Mouse (Mus musculus) embryo, embryonic 11.5 days (tissue): Measurements from ENCODE around the gene Psmb6.
A peak's percentile ranks its signal among the peaks of the same experiment; 100 is the strongest.
"Not testable (repeated sequence)": the region's sequence is repeated elsewhere in the genome, so short reads cannot be mapped to it uniquely, and the experiment has no call there.

Experiments used
- DNase-seq: peaks from one replicate; pipeline ENCODE4 v3.0.0-alpha.2; 2012; ENCODE audit warnings: low read depth, low spot score

The Psmb6 gene

GRCm38 (mm10) chr11:70523306-70523989, 1.7 kb upstream of the Psmb6 start:
- not testable (repeated sequence) for DNase-seq

GRCm38 (mm10) chr11:70524782-70525181, 385 bp upstream of the Psmb6 start:
- no peak for DNase-seq

- DNase-seq, result no peak
Measured at GRCm38 (mm10) chr11:70525726-70526125, 559 bp downstream of the Psmb6 start.

- DNase-seq, result no peak
Measured at GRCm38 (mm10) chr11:70526211-70526610, 1.0 kb downstream of the Psmb6 start.

GRCm38 (mm10) chr11:70528610-70529009, 3.4 kb downstream of the Psmb6 start:
- no peak for DNase-seq

GRCm38 (mm10) chr11:70531065-70531464, 5.9 kb downstream of the Psmb6 start:
- not testable (repeated sequence) for DNase-seq

- DNase-seq, result no peak
Measured at GRCm38 (mm10) chr11:70532839-70533238, 7.7 kb downstream of the Psmb6 start, which contains the start of gene Gm40193. Gene Gm40193 (minus strand): TSS chr11:70532939.

DNA sequence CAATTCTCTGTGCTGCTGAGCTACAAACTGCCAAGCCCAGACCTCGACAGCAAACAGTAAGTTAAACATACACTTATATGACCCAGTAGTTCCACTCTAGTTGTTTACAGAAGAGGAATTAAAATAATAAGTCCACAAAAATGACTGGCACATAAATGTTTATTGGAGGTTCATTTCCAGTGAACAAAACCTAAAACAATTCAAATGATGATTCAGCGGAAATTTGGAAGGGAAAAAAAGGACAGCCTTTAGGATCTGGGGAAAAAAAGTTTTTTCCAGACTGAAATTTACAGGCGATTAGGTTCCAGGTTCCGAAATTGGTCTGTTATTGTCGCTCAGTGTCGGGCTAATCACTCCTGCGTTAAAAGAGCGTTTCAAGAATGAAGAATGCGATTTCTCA, 14.3 kb downstream of the Psmb6 start:
- DNase-seq, result no peak

GRCm38 (mm10) chr11:70539877-70540587, 14.9 kb downstream of the Psmb6 start, which contains the start of gene Pld2:
Gene Pld2 (plus strand): TSS chr11:70540064.
- DNase-seq, result peak; percentile 77

- no peak for DNase-seq
Measured at GRCm38 (mm10) chr11:70540928-70541327, 15.8 kb downstream of the Psmb6 start.

DNA sequence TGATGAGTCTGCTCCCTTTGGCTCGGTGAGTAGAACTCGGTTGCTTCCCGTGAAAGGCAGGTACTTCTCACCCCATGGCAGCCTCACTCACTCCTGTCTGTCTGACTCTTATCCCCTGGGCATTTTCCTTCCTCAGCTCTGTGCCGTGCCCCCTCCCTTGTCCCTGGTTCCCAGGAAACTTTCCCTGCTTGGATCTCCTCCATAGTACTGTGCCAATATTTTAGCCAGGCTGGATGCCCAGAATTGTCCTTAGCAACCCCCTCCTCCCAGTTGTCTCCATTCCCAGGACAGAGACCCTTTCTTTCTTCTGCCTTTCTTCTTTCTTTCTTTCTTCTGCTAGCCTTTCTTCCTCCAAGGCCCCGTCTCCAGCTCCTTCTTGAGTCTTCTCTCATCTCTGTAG, 16.2 kb downstream of the Psmb6 start:
- DNase-seq, result no peak

DNA sequence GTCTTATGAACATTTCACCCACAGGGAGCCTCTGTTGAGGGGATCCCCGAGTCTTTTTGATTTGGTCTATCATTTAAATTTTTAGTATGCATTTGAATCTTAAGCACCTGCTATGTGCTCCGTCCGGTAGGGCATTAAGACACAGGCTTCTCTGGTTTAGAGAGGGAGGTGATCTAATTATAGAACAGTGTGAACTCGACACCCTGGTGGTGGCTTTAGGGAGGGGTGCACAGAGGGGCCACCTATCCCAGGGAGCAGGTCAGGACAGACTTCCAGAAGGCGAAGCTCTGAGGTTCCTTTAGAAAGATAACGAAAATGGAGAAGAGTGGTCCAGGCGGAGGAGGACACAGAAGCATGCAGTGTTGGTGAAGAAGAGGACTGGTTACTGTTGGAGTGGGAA, 19.3 kb downstream of the Psmb6 start:
- DNase-seq, result no peak

GRCm38 (mm10) chr11:70551526-70551925, 26.4 kb downstream of the Psmb6 start:
- no peak for DNase-seq

DNA sequence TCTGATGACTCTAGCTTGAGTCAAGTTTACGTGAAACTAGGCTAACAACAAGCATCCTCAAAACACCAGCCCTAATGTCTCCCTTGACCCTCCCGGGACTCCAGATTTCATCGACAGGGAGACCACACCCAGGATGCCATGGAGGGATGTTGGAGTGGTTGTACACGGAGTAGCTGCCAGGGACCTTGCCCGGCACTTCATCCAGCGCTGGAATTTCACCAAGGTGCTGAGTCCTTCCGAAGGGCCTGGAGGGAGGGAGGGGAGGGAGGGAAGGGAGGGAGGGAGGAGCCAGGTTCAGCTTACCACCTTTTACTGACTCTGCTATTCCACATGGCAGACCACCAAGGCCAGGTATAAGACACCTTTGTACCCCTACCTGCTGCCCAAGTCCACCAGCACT, 28.8 kb downstream of the Psmb6 start:
- DNase-seq, result no peak

DNA sequence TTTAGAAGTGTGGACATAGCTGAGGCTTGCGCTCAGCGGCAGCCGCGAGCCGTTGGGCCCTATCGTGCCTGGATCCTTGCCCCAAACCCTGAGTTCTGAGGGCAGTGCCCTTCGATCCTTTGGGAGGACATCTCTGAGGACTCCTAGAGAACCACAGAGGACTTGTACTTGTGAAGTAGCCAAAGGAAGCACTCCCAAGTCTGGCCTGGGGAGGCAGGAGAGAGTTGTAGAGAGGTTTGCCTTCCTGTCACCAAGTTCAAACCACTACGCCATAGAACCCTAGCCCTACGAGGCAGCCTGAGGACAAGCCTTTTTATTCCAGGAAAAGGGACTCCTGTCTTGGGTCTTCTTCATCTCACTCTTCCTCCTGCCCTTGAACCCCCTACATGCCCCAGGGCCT, 32.4 kb downstream of the Psmb6 start:
- DNase-seq, result no peak

- no peak for DNase-seq
Measured at GRCm38 (mm10) chr11:70561937-70562286, 36.7 kb downstream of the Psmb6 start.

DNA sequence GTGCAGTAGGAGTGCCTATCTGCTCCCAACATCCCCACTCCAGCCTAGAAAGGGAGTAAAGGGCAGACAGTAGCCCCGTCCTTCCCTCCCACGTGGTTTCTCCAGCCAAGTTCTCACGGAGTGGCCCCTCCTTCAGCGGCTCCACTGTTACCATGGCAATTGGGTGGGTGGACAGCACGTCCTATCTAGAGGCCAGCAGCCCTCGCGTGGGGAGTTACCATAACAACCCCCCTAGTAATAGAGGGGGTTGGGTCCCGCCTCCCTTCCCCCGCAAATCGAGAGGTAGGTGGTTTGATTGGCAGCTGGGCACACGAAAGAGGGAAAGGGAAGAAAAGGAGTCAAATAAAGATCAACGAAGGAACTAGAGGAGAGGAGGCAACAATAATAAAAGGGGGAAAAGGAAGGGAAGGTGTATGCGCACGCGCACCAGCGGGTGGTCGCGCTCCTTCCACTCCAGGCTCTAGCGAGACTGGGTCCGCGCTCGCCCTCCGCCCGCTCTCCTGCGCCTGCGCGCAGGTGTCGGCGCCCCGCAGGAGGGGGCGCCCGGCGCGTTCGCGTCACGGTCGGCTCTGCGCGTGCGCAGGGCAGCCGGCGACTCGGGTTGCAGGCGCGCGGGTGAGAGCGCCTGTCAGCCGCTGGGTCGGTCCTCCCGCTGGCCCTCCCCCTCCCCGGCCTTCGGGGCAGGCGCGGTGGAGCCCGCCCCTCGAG, 37.3 kb downstream of the Psmb6 start, which contains the start of gene Mink1:
Gene Mink1 (plus strand): TSS at position 595 of the 708 bp plus-strand sequence.
- DNase-seq, result peak; percentile 93

DNA sequence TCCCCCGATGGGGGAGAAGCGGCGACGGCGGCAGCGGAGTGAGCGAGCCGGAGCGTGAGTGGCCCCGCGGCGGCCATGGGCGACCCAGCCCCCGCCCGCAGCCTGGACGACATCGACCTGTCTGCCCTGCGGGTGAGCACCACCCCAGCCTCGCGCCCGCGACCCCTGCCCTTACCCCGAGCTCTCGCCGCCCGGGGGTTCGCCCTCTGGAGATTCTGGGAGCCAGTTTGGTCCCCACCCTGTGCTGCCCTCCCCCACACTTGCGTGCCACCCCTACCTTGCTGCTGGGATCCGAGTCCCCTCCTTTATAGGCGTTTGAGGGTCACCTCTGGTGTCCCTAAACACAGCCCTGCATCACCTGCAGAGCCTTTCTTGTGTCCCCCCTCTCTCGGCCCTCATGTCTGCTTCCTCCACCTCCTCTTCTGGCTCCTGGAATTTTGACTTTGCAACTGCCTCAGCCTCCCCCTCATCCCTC, 37.9 kb downstream of the Psmb6 start:
- peak; percentile 9 for DNase-seq

GRCm38 (mm10) chr11:70563470-70564275, 38.5 kb downstream of the Psmb6 start:
- DNase-seq, result peak; percentile 26

DNA sequence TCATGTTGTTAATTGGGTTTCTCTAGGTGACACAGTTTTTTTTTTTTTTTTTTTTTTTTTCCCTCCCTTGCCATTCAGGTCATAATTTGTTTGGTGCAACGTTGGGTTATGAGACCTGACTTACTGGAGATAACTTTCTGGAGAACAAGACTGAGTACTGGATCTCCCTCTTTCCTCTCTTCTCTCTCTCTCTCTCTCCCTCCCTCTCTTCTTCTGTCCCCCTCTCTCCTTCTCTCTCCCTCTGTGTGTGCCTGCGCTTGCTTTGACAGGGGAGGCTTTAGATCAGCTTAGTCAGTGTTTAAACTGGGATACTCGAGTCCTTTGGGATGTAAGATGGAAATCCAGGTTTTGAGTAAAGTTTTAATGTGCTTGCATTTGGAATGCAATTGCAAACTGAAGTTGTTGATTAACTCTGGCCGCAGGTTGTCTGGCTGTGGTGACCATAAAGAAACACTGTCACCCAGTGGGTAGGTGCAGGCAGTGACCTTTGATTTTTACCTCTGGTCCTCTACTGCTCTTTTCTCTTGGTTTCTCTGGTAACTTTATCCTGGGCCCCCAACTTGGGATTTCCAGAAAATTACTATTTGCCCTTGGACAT, 39.2 kb downstream of the Psmb6 start:
- DNase-seq, result no peak

DNA sequence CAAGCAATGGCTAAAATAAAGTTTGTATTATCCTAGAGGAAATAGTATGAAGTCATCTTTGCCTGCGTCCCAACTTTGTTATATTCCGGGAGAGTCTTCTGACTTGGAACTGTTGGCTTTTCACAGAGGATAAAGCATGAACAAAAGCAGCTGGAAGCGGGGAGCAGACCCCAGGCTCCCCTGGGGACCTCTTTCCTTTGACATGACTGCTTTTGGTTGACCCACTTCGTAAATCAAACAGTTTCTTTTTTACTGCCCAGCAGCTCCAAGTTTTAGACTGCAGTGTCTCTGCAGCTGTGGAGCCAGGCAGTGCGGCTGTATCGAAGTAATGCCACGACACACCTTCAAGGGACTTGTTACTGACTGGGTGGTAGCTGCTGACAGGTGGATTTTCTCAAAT, 41.4 kb downstream of the Psmb6 start:
- peak; percentile 13 for DNase-seq
